Mouse (Mus musculus) midbrain, embryonic 10.5 days (tissue): Measurements from ENCODE around the gene Cyth3. TPM values are rescaled to one million over a fixed set of nuclear protein-coding genes. Genes with fewer than 3 reads are reported as not detected.

Experiments
- DNase-seq: peaks from one replicate; pipeline ENCODE4 v3.0.0-alpha.2; 2017; ENCODE audit warnings: low spot score
- H3K27ac ChIP-seq: fragments of 300-500 bp; sonication (generic); replicated peaks from 2 replicates; pipeline ENCODE4 v1.5.1; 2016; ENCODE audit warnings: mild to moderate bottlenecking
- H3K27me3 ChIP-seq: fragments of 300-500 bp; sonication (generic); 2 replicates; pipeline ENCODE4 v1.6.1; 2016; ENCODE audit warnings: low read depth, mild to moderate bottlenecking; ENCODE audit not compliant: poor library complexity, severe bottlenecking
- H3K36me3 ChIP-seq: fragments of 300-500 bp; sonication (generic); 2 replicates; pipeline ENCODE4 v1.6.1; 2016; ENCODE audit warnings: mild to moderate bottlenecking, moderate library complexity
- H3K4me1 ChIP-seq: fragments of 300-500 bp; sonication (generic); 2 replicates; pipeline ENCODE4 v1.6.1; 2016
- H3K4me3 ChIP-seq: fragments of 300-500 bp; sonication (generic); 2 replicates; pipeline ENCODE4 v1.5.1; 2016; ENCODE audit warnings: mild to moderate bottlenecking, moderate library complexity
- H3K9me3 ChIP-seq: fragments of 300-500 bp; sonication (generic); replicated peaks from 2 replicates; pipeline ENCODE4 v1.6.1; 2016; ENCODE audit warnings: mild to moderate bottlenecking
- WGBS: fragments of 180-500 bp; shearing (Covaris S2); methylation state at CpG from one replicate; pipeline ENCODE4 v1.1.7; 2016; 5-methylcytosine and 5-hydroxymethylcytosine counted together
- polyA plus RNA-seq: library from polyadenylated mRNA; unstranded; fragments of >200 nt; fragmentation: Nextera tagmentation; extraction: Ambion mirVana; gene quantifications from 2 replicates; pipeline ENCODE4 v1.2.1, GENCODE M21; 2016

The Cyth3 gene
- polyA plus RNA-seq, 1 experiment from 2014 or later: 28.1 TPM

DNA sequence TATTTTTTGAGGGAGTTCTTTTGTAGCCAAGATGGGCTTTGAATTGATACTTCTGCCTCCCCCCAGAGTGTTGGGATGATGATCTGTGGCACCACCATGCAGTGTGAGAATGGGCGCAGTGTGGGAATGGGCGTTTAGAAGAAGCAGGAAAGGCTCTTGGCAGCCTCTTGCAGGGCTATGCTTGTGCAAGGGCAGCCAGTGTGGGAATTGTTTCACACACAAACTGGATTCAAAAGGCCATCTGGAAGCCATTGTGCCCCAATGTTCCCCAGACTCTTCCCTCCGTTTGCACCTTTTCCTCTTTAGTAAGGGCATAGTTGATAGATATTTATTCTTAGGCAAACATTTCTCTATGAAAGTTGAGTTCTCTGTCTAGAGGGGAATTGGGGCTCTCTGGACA lies 19.3 kb downstream of the Cyth3 start:
- Histone ChIP-seq H3K4me1 (0 out of 2 replicates have a peak, but pooled peaks cover 4% of the 10 kb centered on the region), H3K27me3 (no peaks in the 10 kb centered on the region), H3K27ac (no peak overlapping the region), H3K9me3 (no peaks in the 10 kb centered on the region), H3K36me3 (no peaks in the 10 kb centered on the region), H3K4me3 (no peak overlapping the region)
- no peak for DNase-seq
- 82% methylated on average over 3 of the region's 3 CpGs for WGBS

DNA sequence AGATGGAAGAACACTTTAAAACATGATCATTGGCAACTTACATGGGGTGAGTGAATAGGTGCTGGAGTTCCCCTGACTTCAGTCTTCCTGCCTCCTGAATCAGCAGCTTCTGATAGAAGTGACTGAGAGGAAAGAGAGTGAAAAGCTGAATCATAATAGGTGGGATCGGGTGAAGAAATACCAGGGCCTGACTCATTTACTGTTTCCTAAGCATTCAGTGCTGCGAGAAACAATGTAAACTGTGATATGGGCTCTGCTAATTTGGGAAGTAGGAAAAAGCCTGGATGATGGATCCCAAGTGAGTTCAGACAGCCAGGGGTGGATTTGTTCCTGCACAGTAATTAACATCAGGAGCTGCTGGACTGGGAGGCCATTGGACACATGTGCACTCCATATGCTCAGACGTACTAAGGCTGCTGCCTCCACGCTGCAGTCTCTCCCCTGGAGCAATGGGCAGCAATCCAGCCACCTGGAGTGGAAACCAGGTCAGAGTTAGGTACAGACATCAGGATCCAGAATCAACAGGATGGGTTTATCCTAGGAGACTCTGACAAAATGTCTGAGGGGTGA lies 20.1 kb downstream of the Cyth3 start:
- Histone ChIP-seq H3K27me3 (no peaks in the 10 kb centered on the region), H3K27ac (no peak overlapping the region), H3K4me3 (no peak overlapping the region), H3K36me3 (no peaks in the 10 kb centered on the region), H3K9me3 (no peaks in the 10 kb centered on the region), H3K4me1 (0 out of 2 replicates have a peak, but pooled peaks cover 4% of the 10 kb centered on the region)
- WGBS: 86% methylated on average over 4 of the region's 4 CpGs
- no peak for DNase-seq

DNA sequence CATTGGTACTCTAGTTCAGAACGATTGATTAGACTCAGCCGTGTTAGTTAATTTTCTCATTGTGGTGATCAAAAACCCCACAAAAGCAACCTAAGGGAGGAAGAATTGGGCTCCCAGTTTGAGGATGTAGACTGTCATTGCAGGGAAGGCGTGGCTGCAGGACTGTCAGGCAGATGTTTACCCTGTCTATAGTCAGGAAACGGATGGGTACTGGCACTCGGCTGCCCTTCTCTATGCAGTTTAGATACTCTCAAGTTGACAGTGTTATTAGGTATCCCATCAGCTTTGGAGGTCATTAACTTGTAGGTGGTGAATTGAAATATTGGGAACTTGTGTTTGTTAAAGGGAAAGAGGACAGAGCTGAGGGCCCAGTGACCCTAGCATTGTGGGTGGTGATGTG lies 23.7 kb downstream of the Cyth3 start:
- H3K4me1 ChIP-seq: 0 out of 2 replicates have a peak, but pooled peaks cover 4% of the 10 kb centered on the region
- no peaks in the 10 kb centered on the region for H3K9me3 ChIP-seq
- no peaks in the 10 kb centered on the region for H3K27me3 ChIP-seq
- no peak overlapping the region for H3K27ac ChIP-seq
- H3K36me3 ChIP-seq: no peaks in the 10 kb centered on the region
- no peak overlapping the region for H3K4me3 ChIP-seq
- WGBS: 81% methylated on average over 5 of the region's 5 CpGs
- DNase-seq: no peak

DNA sequence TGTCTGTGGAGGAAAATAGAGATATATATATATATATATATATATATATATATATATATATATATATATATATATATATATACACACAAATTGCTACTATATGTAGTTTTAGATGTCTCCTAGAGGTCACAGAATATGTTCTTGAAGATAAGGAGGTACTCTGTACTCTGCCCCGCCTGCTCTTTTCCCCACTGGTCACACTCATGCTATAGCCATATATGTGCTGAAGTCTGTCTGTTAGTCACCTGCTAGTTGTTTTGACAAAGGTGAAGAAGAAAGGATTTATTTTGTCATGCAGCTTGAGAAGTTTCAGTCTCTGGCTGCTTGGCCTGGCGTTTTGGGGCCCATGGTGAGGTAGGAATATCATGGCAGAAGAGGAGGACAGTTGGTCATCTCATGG lies 25.2 kb downstream of the Cyth3 start:
- H3K9me3 ChIP-seq: no peaks in the 10 kb centered on the region
- H3K36me3 ChIP-seq: no peaks in the 10 kb centered on the region
- peaks cover 9% of the 10 kb centered on the region for H3K4me1 ChIP-seq
- H3K27ac ChIP-seq: no peak overlapping the region
- DNase-seq: no peak
- WGBS: 85% methylated on average over 2 of the region's 2 CpGs
- no peak overlapping the region for H3K4me3 ChIP-seq
- H3K27me3 ChIP-seq: no peaks in the 10 kb centered on the region

DNA sequence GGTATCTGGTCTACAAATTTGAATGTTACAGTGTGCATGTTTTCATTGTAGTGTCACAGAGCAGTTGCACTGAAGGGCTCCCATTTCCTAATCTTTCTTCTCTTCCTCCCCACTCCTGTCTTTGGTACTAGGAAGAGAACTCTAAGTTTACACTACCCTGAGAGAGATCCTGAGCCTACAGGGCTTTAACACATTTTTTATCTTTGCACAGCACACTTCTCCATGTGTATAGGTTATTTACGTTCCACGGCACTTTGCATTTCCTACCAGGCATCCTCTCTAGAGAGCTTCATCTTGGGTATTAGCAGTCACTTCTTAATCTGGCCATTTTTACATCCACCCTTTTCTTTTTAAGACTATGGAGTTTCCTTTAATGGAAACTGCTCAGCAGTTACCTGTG lies 25.8 kb downstream of the Cyth3 start:
- Histone ChIP-seq H3K4me3 (no peak overlapping the region), H3K9me3 (no peaks in the 10 kb centered on the region), H3K27ac (no peak overlapping the region), H3K4me1 (peaks cover 10% of the 10 kb centered on the region), H3K36me3 (no peaks in the 10 kb centered on the region), H3K27me3 (no peaks in the 10 kb centered on the region)
- WGBS: 89% methylated on average over 2 of the region's 2 CpGs
- DNase-seq: no peak

DNA sequence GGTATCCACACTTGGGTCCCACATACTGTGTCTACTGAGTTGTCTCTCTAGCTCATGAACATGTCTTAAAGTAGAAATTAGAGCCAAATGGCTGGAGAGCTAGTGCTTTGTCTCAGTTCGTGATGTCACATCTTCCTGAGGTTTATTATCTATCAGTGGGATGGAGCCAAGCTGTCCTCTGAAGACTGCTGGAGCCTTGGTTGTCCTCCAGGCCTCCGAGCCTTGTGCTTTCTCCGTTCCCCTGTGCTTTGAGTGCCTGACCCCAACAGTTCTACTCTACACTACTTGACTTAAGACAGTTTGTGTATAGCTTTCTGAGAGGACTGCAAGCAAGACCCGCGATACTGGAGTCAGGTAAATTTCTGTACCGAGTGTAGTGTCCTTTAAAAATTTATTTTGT lies 26.9 kb downstream of the Cyth3 start:
- H3K9me3 ChIP-seq: no peaks in the 10 kb centered on the region
- no peaks in the 10 kb centered on the region for H3K36me3 ChIP-seq
- H3K4me3 ChIP-seq: no peak overlapping the region
- H3K27ac ChIP-seq: no peak overlapping the region
- DNase-seq: no peak
- H3K4me1 ChIP-seq: peaks cover 10% of the 10 kb centered on the region
- 95% methylated on average over 6 of the region's 6 CpGs for WGBS
- H3K27me3 ChIP-seq: no peaks in the 10 kb centered on the region

DNA sequence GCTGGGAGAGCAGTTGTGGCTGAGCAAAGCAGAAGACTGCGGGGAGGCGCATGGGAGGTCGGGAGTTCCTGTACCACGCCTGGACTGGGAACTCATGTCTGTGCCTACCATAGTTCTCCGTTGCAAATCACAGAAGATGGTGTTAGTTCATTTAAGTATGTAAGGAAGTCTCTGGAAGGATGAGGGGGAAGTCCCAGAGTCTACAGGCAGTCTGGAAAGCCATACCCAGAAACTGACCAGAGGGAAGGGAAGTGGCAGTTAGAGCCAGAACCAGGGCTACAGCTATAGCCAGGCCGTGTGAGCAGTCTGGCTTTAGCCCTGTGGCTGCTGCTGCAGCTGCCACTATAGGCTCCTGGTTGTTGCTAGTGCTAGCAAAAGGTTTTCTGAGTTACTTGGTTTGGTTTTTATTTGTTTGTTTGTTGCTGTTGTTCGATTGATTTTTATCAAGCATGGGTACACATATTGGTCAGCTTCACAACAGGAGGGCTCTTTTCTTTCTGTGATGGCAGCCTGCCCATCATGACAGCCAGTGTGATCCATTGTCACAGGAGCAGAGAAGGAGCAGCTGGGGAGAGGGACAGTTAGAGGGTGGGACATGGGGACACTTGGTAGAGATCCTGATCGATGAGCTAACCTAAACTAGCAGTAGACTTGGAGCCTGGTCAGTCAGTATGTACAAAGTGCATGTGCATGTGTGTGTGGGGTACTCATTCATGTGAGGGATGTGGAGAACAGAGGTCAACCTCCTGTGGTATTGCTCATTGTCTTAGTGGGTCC lies 29.8 kb downstream of the Cyth3 start:
- Histone ChIP-seq H3K9me3 (no peaks in the 10 kb centered on the region), H3K27me3 (no peaks in the 10 kb centered on the region), H3K27ac (no peak overlapping the region), H3K4me1 (peaks cover 33% of the 10 kb centered on the region), H3K36me3 (no peaks in the 10 kb centered on the region), H3K4me3 (no peak overlapping the region)
- 86% methylated on average over 8 of the region's 8 CpGs for WGBS
- no peak for DNase-seq

DNA sequence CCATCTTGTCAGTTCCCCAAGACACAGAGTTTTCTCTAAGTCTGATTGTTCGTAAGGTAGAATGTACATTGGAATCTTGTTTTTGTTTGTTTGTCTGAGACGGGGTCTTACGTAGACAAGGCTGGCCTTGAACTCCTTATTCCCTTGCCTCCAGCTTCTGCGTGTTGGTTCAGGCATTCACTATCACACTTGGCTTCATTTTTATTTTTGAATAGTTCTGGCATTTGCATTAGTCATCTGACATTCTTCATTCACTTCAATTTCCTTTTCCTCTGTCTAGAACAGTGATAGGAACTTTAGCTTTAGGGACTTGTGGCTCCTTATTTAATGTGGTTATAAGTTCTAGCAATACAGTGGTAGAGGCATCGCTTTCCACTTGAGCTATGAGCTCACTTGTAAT lies 31.2 kb downstream of the Cyth3 start:
- H3K9me3 ChIP-seq: no peaks in the 10 kb centered on the region
- H3K36me3 ChIP-seq: no peaks in the 10 kb centered on the region
- 96% methylated on average over 5 of the region's 5 CpGs for WGBS
- H3K27me3 ChIP-seq: no peaks in the 10 kb centered on the region
- no peak overlapping the region for H3K4me3 ChIP-seq
- DNase-seq: no peak
- no peak overlapping the region for H3K27ac ChIP-seq
- H3K4me1 ChIP-seq: peaks cover 33% of the 10 kb centered on the region

DNA sequence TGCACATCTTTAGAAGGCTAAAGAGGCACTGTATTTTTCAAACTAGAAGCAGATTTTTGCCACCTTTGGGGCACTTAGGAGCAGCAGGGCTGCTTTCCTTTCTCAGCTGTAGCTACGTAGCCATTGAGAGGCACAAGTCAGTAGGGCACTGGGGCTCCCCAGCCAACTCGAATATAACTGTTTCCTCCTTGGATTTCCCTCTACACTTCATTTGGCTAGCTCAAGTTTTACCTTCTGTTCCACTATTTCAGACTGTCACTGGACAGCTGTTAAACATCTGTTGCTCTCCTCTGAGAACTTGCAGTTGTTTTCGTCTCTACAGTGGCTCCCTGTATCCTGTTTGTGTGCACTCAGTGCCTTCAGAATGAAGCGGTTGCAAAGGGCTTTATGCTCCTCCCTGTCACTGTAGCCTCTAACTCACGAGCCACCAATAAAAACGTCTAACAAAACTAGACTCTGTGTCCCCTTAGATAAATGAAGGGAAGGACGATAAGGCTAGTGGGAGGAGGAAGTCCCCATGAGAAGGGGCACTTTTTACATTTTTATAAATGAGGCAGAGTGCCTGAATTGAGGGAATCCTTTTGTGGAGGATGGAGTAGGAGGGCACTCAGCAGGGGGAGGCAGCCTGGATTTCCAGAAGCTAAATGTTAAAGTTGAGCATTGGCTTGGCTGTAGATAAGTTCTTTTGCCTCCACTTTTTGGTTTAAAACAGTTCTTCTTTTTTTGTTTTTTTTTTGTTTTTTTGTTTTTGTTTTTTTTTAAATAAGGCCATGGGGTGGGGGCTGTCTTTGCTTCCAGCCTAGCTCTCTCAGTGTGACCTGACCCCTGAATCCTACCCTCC lies 32.6 kb downstream of the Cyth3 start:
- Histone ChIP-seq H3K27ac (peak overlapping the region; percentile 55), H3K4me1 (peaks cover 33% of the 10 kb centered on the region)
- WGBS: 34% methylated on average over 7 of the region's 7 CpGs

DNA sequence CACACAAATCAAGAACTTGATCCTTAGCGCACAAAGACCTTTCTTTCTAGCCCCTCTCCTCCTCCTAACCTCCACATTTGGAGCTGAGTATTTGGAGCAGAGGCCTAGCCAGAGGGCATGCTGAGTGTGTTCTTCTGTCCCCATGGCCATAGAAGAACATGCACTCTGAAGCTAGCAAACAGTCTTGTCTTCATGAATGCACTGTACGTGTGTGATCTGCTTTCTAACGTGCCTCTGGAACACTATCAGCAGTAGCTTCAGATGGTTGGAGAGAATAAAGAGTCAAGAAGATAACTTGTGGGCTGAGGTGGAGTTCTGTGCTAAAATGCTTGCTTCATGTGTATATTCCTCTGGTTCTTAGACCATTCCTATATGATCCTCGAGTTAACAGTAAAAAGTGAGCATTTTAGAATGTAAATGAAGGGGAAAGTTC lies 33.3 kb downstream of the Cyth3 start:
- Histone ChIP-seq H3K4me1 (peaks cover 33% of the 10 kb centered on the region), H3K27ac (no peak overlapping the region)
- WGBS: 68% methylated on average over 4 of the region's 4 CpGs

More for the DNA sequence above, 32.6 kb downstream of the Cyth3 start:
- no peak for DNase-seq
- Histone ChIP-seq H3K4me3 (no peak overlapping the region), H3K27me3 (no peaks in the 10 kb centered on the region), H3K36me3 (no peaks in the 10 kb centered on the region), H3K9me3 (no peaks in the 10 kb centered on the region)

DNA sequence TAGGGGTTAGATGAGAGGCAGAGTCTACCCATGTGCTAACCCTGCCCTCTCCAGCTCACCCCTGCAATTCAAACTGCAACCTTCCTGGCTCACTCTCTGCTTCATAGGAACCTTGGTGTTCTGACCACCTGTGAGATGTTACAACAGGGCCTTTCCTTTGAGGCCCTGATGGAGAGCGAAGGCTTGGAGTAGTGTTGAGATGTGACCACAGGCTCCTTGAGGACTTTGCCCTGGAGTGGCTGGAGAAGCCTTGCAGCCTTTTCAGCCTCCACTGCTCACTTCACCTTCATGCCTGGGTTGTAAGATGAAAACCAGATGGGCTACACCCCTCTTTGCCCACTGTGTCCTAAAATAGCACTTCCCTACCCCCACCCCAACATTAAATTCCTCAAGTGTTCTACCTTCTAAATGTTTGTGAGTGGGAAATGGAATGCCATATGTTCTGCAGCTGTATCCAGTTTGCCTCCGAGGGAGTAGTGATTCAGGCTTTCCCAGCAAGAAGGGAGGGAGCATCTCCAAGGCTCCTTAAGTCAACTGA lies 34.5 kb downstream of the Cyth3 start:
- Histone ChIP-seq H3K27me3 (no peaks in the 10 kb centered on the region), H3K27ac (0 out of 2 replicates have a peak overlapping the region, but pooled peaks have one; percentile 17), H3K36me3 (no peaks in the 10 kb centered on the region), H3K4me1 (peaks cover 33% of the 10 kb centered on the region), H3K4me3 (no peak overlapping the region), H3K9me3 (no peaks in the 10 kb centered on the region)
- WGBS: 66% methylated on average over 2 of the region's 2 CpGs
- DNase-seq: no peak

More for the DNA sequence above, 33.3 kb downstream of the Cyth3 start:
- Histone ChIP-seq H3K36me3 (no peaks in the 10 kb centered on the region), H3K4me3 (no peak overlapping the region), H3K9me3 (no peaks in the 10 kb centered on the region), H3K27me3 (no peaks in the 10 kb centered on the region)
- no peak for DNase-seq

DNA sequence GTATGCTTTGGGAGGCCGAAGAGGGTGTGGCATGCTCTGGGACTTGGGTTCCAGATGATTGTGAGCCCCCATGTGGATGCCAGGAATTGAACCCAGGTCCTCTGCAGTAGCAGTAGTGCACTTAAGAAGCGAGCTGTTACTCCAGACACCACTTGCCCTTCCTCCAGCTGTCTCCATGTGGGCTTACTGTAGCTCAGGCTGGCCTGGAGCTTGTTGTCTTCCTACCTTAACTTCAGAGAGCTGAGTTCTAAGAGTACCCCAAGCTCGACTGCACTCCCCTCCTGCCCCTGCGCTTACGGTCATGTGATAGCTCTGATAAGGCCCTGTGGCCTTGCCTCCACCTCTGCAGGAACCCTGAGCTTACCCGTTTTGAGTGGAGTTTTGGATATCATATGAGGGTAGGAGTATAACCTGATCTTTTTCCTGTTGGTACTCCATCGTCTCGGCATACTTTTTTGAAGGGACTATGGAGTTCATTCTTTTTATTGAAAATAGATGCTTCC lies 36.8 kb downstream of the Cyth3 start:
- 83% methylated on average over 8 of the region's 8 CpGs for WGBS
- no peaks in the 10 kb centered on the region for H3K9me3 ChIP-seq
- no peak for DNase-seq
- H3K27ac ChIP-seq: no peak overlapping the region
- H3K4me3 ChIP-seq: no peak overlapping the region
- H3K27me3 ChIP-seq: no peaks in the 10 kb centered on the region
- peaks cover 23% of the 10 kb centered on the region for H3K4me1 ChIP-seq
- no peaks in the 10 kb centered on the region for H3K36me3 ChIP-seq
